Mouse (Mus musculus): Measurements from ENCODE around the gene Ndufa8. TPM values are rescaled to one million over a fixed set of nuclear protein-coding genes. Genes with fewer than 3 reads are reported as not detected.

Gene Ndufa8
- polyA plus RNA-seq, 1 experiment, result 86.4 TPM

- no peak overlapping the region for H3K27ac ChIP-seq (ENCODE audit: insufficient read depth, low read depth, low read length)
- H3K4me1 ChIP-seq (ENCODE audit: control insufficient read depth, insufficient read depth, low read length), result no peaks in the 10 kb centered on the region
- TF ChIP-seq CTCF (IDR thresholded peaks at IDR 0.05; ENCODE audit: low read depth, low read length), result no peak
- no peak for TF ChIP-seq POLR2A (IDR thresholded peaks at IDR 0.05; ENCODE audit: borderline replicate concordance, low read depth, low read length)
- H3K4me3 ChIP-seq (ENCODE audit: insufficient read depth, low read length), result no peak overlapping the region
Measured at GRCm38 (mm10) chr2:36082802-36083580, 33.8 kb upstream of the Ndufa8 start.

GRCm38 (mm10) chr2:36081446-36081845 lies 32.2 kb upstream of the Ndufa8 start:
- Histone ChIP-seq H3K4me1 (ENCODE audit: control insufficient read depth, insufficient read depth, low read length) (no peaks in the 10 kb centered on the region), H3K27ac (ENCODE audit: insufficient read depth, low read depth, low read length) (no peak overlapping the region), H3K4me3 (ENCODE audit: insufficient read depth, low read length) (no peak overlapping the region)
- no peak for TF ChIP-seq POLR2A (IDR thresholded peaks at IDR 0.05; ENCODE audit: borderline replicate concordance, low read depth, low read length)
- no peak for TF ChIP-seq CTCF (IDR thresholded peaks at IDR 0.05; ENCODE audit: low read depth, low read length)

GRCm38 (mm10) chr2:36077160-36077761 lies 28.1 kb upstream of the Ndufa8 start:
- Histone ChIP-seq H3K27ac (ENCODE audit: insufficient read depth, low read depth, low read length) (no peak overlapping the region), H3K4me1 (ENCODE audit: control insufficient read depth, insufficient read depth, low read length) (no peaks in the 10 kb centered on the region), H3K4me3 (ENCODE audit: insufficient read depth, low read length) (no peak overlapping the region)
- TF ChIP-seq POLR2A (IDR thresholded peaks at IDR 0.05; ENCODE audit: borderline replicate concordance, low read depth, low read length) (no peak), CTCF (IDR thresholded peaks at IDR 0.05; ENCODE audit: low read depth, low read length) (no peak)

- Histone ChIP-seq H3K4me3 (ENCODE audit: insufficient read depth, low read length) (no peak overlapping the region), H3K27ac (ENCODE audit: insufficient read depth, low read depth, low read length) (no peak overlapping the region), H3K4me1 (ENCODE audit: control insufficient read depth, insufficient read depth, low read length) (no peaks in the 10 kb centered on the region)
- no peak for TF ChIP-seq POLR2A (IDR thresholded peaks at IDR 0.05; ENCODE audit: borderline replicate concordance, low read depth, low read length)
- no peak for TF ChIP-seq CTCF (IDR thresholded peaks at IDR 0.05; ENCODE audit: low read depth, low read length)
Measured at GRCm38 (mm10) chr2:36075210-36075609, 26.0 kb upstream of the Ndufa8 start.

GRCm38 (mm10) chr2:36073781-36074180 lies 24.6 kb upstream of the Ndufa8 start:
- Histone ChIP-seq H3K4me1 (ENCODE audit: control insufficient read depth, insufficient read depth, low read length) (no peaks in the 10 kb centered on the region), H3K4me3 (ENCODE audit: insufficient read depth, low read length) (no peak overlapping the region), H3K27ac (ENCODE audit: insufficient read depth, low read depth, low read length) (no peak overlapping the region)
- no peak for TF ChIP-seq CTCF (IDR thresholded peaks at IDR 0.05; ENCODE audit: low read depth, low read length)
- no peak for TF ChIP-seq POLR2A (IDR thresholded peaks at IDR 0.05; ENCODE audit: borderline replicate concordance, low read depth, low read length)

GRCm38 (mm10) chr2:36071660-36072305 lies 22.6 kb upstream of the Ndufa8 start:
- H3K27ac ChIP-seq (ENCODE audit: insufficient read depth, low read depth, low read length), result no peak overlapping the region
- TF ChIP-seq CTCF (IDR thresholded peaks at IDR 0.05; ENCODE audit: low read depth, low read length) (no peak), POLR2A (IDR thresholded peaks at IDR 0.05; ENCODE audit: borderline replicate concordance, low read depth, low read length) (no peak)
- H3K4me1 ChIP-seq (ENCODE audit: control insufficient read depth, insufficient read depth, low read length), result no peaks in the 10 kb centered on the region
- no peak overlapping the region for H3K4me3 ChIP-seq (ENCODE audit: insufficient read depth, low read length)

GRCm38 (mm10) chr2:36067132-36067531 lies 17.9 kb upstream of the Ndufa8 start:
- TF ChIP-seq CTCF (IDR thresholded peaks at IDR 0.05; ENCODE audit: low read depth, low read length) (no peak), POLR2A (IDR thresholded peaks at IDR 0.05; ENCODE audit: borderline replicate concordance, low read depth, low read length) (no peak)
- Histone ChIP-seq H3K27ac (ENCODE audit: insufficient read depth, low read depth, low read length) (no peak overlapping the region), H3K4me3 (ENCODE audit: insufficient read depth, low read length) (no peak overlapping the region), H3K4me1 (ENCODE audit: control insufficient read depth, insufficient read depth, low read length) (no peaks in the 10 kb centered on the region)

GRCm38 (mm10) chr2:36061409-36061808 lies 12.2 kb upstream of the Ndufa8 start:
- Histone ChIP-seq H3K4me1 (ENCODE audit: control insufficient read depth, insufficient read depth, low read length) (no peaks in the 10 kb centered on the region), H3K4me3 (ENCODE audit: insufficient read depth, low read length) (no peak overlapping the region), H3K27ac (ENCODE audit: insufficient read depth, low read depth, low read length) (no peak overlapping the region)
- TF ChIP-seq CTCF (IDR thresholded peaks at IDR 0.05; ENCODE audit: low read depth, low read length) (no peak), POLR2A (IDR thresholded peaks at IDR 0.05; ENCODE audit: borderline replicate concordance, low read depth, low read length) (no peak)

GRCm38 (mm10) chr2:36056248-36056647 lies 7.0 kb upstream of the Ndufa8 start:
- no peak for TF ChIP-seq CTCF (IDR thresholded peaks at IDR 0.05; ENCODE audit: low read depth, low read length)
- no peak for TF ChIP-seq POLR2A (IDR thresholded peaks at IDR 0.05; ENCODE audit: borderline replicate concordance, low read depth, low read length)
- H3K4me1 ChIP-seq (ENCODE audit: control insufficient read depth, insufficient read depth, low read length), result no peaks in the 10 kb centered on the region
- no peak overlapping the region for H3K4me3 ChIP-seq (ENCODE audit: insufficient read depth, low read length)
- H3K27ac ChIP-seq (ENCODE audit: insufficient read depth, low read depth, low read length), result no peak overlapping the region

- no peak for TF ChIP-seq POLR2A (IDR thresholded peaks at IDR 0.05; ENCODE audit: borderline replicate concordance, low read depth, low read length)
- TF ChIP-seq CTCF (IDR thresholded peaks at IDR 0.05; ENCODE audit: low read depth, low read length), result no peak
- H3K4me1 ChIP-seq (ENCODE audit: control insufficient read depth, insufficient read depth, low read length), result peaks cover 3% of the 10 kb centered on the region; the same call in 1 of the 2 replicates
- no peak overlapping the region for H3K4me3 ChIP-seq (ENCODE audit: insufficient read depth, low read length)
- no peak overlapping the region for H3K27ac ChIP-seq (ENCODE audit: insufficient read depth, low read depth, low read length)
Measured at GRCm38 (mm10) chr2:36053249-36053648, 4.0 kb upstream of the Ndufa8 start.
